Mouse (Mus musculus) ES-Bruce4 (cell line): ENCODE results near the gene Kcnj3.

Experiments
- CTCF ChIP-seq: IDR thresholded peaks from one replicate; pipeline ENCODE4 v1.8.1; 2011; ENCODE audit warnings: low read depth, low read length
- EP300 ChIP-seq: IDR thresholded peaks from 2 replicates; pipeline ENCODE4 v1.6.1; 2011; ENCODE audit warnings: low read depth, low read length; ENCODE audit not compliant: insufficient read depth
- POLR2A ChIP-seq: IDR thresholded peaks from one replicate; pipeline ENCODE4 v1.8.1; 2011; ENCODE audit warnings: low read length; ENCODE audit not compliant: insufficient read depth

GRCm38 (mm10) chr2:55571425-55571824 is 135.7 kb downstream of the Kcnj3 start:
- no peak for TF ChIP-seq CTCF
- TF ChIP-seq EP300 = no peak
- no peak for TF ChIP-seq POLR2A
